Mouse (Mus musculus): ENCODE measurements around the gene Rimkla. TPM values are rescaled to one million over a fixed set of nuclear protein-coding genes. Genes with fewer than 3 reads are reported as not detected.

Gene Rimkla
- polyA plus RNA-seq (2015; fragmentation: Nextera tagmentation; extraction: Ambion mirVana), result 0.07 TPM in 1 of 2 replicates, not detected in the other

DNA sequence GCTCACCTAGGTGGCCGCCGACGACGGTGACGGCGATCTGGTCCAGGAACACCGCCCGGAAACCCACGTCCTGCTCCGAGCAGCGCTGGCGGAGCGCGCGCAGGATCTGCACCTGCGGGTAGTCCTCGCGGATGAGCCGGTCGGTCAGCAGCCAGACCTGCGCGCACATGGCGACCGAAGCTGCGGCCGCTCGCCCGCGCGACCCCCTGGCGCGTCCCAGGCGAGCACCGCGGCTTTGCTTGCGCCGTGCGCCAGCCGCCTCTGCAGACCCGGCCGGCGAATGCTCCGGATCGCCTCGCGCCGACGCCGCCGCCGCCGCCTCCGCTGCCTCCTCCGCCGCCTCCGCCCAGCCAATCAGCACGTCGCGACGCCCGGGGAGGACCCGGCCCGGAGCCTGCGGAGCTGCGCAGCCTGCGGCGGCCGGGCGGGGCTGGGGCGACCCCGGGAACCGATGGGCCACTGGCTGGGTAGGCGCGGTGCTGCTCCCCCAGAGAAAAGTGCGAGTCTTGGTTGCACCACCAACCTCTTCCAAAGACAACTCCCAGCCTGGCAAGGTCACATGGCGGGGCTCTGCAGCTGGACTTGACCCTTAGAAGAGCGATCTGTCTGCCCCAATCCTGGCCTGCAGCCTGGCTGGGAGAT is at the start of gene Rimkla:
Gene Rimkla, minus strand, starts transcription at position 338 of the 642 bp plus-strand sequence.

DNA sequence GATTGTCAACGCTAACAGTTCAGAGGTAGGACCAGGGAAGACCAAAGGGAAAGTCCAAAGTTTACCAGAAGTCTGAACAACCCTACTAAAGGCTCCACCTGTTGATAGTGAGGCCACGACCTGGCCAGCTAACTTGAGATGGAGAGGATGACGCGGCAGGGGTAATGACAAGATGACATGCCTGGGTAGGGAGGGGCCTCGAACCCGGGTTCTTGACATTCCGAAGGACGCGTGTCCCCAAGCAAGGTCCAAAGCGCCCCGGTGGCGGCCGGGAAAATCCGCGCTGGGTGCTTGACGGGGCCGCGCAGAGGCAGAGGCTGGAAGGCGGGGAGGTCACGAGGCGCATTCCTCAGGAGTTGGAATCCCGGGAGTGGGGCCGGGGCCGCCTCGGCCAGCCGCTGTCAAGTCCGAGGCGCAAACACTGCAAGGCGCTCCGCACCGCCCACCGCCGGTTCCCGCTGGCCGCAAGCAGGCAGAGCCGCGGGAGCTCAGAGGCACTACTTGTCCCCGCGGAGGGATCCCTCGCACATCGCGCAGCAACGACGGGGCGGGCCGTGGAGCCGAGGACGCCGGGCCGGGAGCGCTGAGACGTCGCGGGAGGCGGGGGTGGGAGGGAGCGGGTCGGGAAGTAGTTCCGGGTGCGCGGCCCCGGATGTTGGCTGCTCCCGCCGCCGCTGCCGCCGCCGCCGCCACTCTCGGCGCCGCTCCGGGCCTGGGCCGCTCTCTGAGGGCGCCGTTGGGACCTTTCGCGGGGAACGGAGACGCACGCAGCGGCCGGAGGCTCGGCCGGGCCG is 46.8 kb upstream of the Rimkla start, which contains the start of gene Frg2f1:
Gene Frg2f1, minus strand, starts transcription at position 499 of the 794 bp plus-strand sequence.

DNA sequence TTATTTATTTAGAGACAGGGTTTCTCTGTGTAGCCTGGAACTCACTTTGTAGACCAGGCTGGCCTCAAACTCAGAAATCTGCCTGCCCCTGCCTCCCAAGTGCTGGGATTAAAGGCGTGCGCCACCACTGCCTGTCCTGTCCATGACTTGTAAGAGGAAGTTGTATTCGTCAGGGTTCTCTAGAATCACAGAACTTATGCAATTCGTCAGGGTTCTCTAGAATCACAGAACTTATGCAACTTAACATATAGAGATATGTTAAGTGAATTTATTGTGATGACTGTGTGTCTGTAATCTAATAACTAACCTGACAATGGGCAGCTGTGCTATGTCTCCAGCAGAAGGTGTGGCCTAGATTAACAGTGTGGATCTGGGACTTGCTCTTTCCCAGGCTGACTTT is 44.2 kb upstream of the Rimkla start, which contains the start of gene Foxj3:
Gene Foxj3, plus strand, starts transcription at position 390 of the 400 bp plus-strand sequence.

GRCm38 (mm10) chr4:119422294-119422964 is 70.0 kb downstream of the Rimkla start, which contains the start of the genes Ppcs and Zmynd12:
Gene Ppcs (minus strand): TSS chr4:119422420.
Gene Zmynd12 (plus strand): TSS chr4:119422814.

Other genes with a start within 250 kb of the Rimkla start
- 0.05 TPM in 1 of 2 replicates, not detected in the other for gene Cldn19, start 237.2 kb downstream of the Rimkla start, polyA plus RNA-seq (2015; fragmentation: Nextera tagmentation; extraction: Ambion mirVana)
- gene Ybx1, start 198.0 kb downstream of the Rimkla start, polyA plus RNA-seq (2015; fragmentation: Nextera tagmentation; extraction: Ambion mirVana), result 364 and 377 TPM in 2 replicates
- gene Ppih, start 172.1 kb downstream of the Rimkla start, polyA plus RNA-seq (2015; fragmentation: Nextera tagmentation; extraction: Ambion mirVana), result 73.6 and 84.5 TPM in 2 replicates
- gene Ccdc30, start 77.1 kb downstream of the Rimkla start, polyA plus RNA-seq (2015; fragmentation: Nextera tagmentation; extraction: Ambion mirVana), result 1.1 and 1.2 TPM in 2 replicates
- gene Ppcs, start 70.2 kb downstream of the Rimkla start, polyA plus RNA-seq (2015; fragmentation: Nextera tagmentation; extraction: Ambion mirVana), result 12.7 and 16.7 TPM in 2 replicates
- 0.17 TPM in 1 of 2 replicates, not detected in the other for gene Zmynd12, start 69.8 kb downstream of the Rimkla start, polyA plus RNA-seq (2015; fragmentation: Nextera tagmentation; extraction: Ambion mirVana)
- gene Foxj3, start 44.4 kb upstream of the Rimkla start, polyA plus RNA-seq (2015; fragmentation: Nextera tagmentation; extraction: Ambion mirVana), result 6.7 and 8.0 TPM in 2 replicates
- gene Frg2f1, start 46.9 kb upstream of the Rimkla start, polyA plus RNA-seq (2015; fragmentation: Nextera tagmentation; extraction: Ambion mirVana), result 1.9 and 2.4 TPM in 2 replicates
- not detected in 2 replicates for gene Guca2a, start 145.1 kb upstream of the Rimkla start, polyA plus RNA-seq (2015; fragmentation: Nextera tagmentation; extraction: Ambion mirVana)
- gene Guca2b, start 166.3 kb upstream of the Rimkla start, polyA plus RNA-seq (2015; fragmentation: Nextera tagmentation; extraction: Ambion mirVana), result not detected in 2 replicates
- gene Hivep3, start 241.2 kb upstream of the Rimkla start, polyA plus RNA-seq (2015; fragmentation: Nextera tagmentation; extraction: Ambion mirVana), result 4.2 and 6.0 TPM in 2 replicates